ENCODE assay signal across 9 mouse cellular contexts in the genomic region with DNA sequence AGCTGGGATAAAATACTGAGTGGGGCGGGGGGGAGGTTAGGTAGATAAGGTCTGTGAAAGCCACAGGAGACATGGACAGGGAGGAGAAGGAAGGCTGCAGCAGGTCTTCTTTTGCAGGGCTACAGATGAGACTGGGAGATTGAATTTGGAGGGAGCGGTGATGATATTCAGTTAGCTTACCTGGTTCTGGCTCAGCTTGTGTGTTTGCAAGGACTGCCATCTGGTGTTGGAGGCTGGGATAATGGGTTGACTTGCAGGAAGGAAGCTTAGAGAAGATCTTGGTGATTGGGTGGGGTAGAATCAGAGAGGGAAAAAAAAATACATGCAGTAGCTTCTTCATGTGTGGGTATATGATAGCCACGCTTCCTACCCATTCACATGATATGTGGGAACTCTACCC. TPM values are rescaled to one million over a fixed set of nuclear protein-coding genes. Genes with fewer than 3 reads are reported as not detected.
A peak's percentile ranks its signal among the peaks of the same experiment; 100 is the strongest.
DNase-seq lines count a peak whose midpoint lies in the region; ATAC-seq and TF ChIP-seq lines count a peak whose summit lies in the region.
"Had no signal": no experiment of that assay in that cellular context is flagged by ENCODE, and none has a peak within 500 bp of the region (broad histone marks: within the 10 kb centered on the region; RNA-seq: fewer than 3 reads in every experiment).

No protein-coding gene starts in this region.

- no peaks in the 10 kb centered on the region for H3K4me1 ChIP-seq in heart, adult 2 months (ENCODE audit: control insufficient read depth, insufficient read depth, low read length)
- no peaks in the 10 kb centered on the region for H3K4me1 ChIP-seq in cortical plate, adult 2 months (ENCODE audit: control insufficient read depth, insufficient read depth, low read length)
- H3K4me1 ChIP-seq in intestine, embryonic 16.5 days (ENCODE audit: control insufficient read depth, insufficient read depth, low read length): no peaks in the 10 kb centered on the region
- no peaks in the 10 kb centered on the region for H3K4me1 ChIP-seq in limb, embryonic 10.5 days
- H3K4me1 ChIP-seq: limb, embryonic 15.5 days had no signal

- no peak overlapping the region for H3K4me3 ChIP-seq in heart, adult 2 months
- no peak overlapping the region for H3K4me3 ChIP-seq in cortical plate, adult 2 months (ENCODE audit: insufficient read depth, low read length)
- no peak overlapping the region for H3K4me3 ChIP-seq in intestine, embryonic 16.5 days (ENCODE audit: low read length)
- H3K4me3 ChIP-seq in limb, embryonic 10.5 days: no peak overlapping the region
- H3K4me3 ChIP-seq: limb, embryonic 15.5 days had no signal

- no peak for DNase-seq in heart, adult 2 months
- no peak for DNase-seq in heart, adult 8-10 months (ENCODE audit: low spot score)
- DNase-seq in ES-CJ7 (ENCODE audit: low read depth, low spot score): peak; percentile 80
- DNase-seq in limb, embryonic 10.5 days (ENCODE audit: low spot score): peak; percentile 41
- DNase-seq in ovary, postnatal 14 days (ENCODE audit: low spot score): peak; percentile 31
- no peak for DNase-seq in gastrocnemius, postnatal 4 days (ENCODE audit: low spot score in 2 of 2)

- TF ChIP-seq EP300 in heart, adult 2 months (IDR thresholded peaks at IDR 0.05; ENCODE audit: insufficient read depth, low read depth, low read length): no peak

- peak; percentile 65 for TF ChIP-seq CTCF in heart, adult 2 months (IDR thresholded peaks at IDR 0.05)
- TF ChIP-seq CTCF in cortical plate, adult 2 months (IDR thresholded peaks at IDR 0.05; ENCODE audit: extremely low read depth, insufficient read depth, low read length): peak; percentile 92

- 0 out of 2 replicates have a peak, but pooled peaks have one; percentile 25 for ATAC-seq in intestine, embryonic 16.5 days

- intact Hi-C loops in heart, adult 2 months (cut with DNase I): loop anchor here (1.0 kb wide), 1 partner anchor 35 kb away; no protein-coding TSS in a partner anchor

- no peak for TF ChIP-seq POLR2A in heart, adult 2 months (IDR thresholded peaks at IDR 0.05; ENCODE audit: insufficient read depth, low read depth, low read length)
- TF ChIP-seq POLR2A in cortical plate, adult 2 months (IDR thresholded peaks at IDR 0.05; ENCODE audit: extremely low read depth, insufficient read depth, low read length): no peak

- H3K79me2 ChIP-seq in heart, adult 2 months (replicated peaks; ENCODE audit: control insufficient read depth, insufficient read depth, low read length): no peaks in the 10 kb centered on the region

- no peaks in the 10 kb centered on the region for H3K27me3 ChIP-seq in heart, adult 2 months (ENCODE audit: control insufficient read depth, insufficient read depth, low read length)
- H3K27me3 ChIP-seq in intestine, embryonic 16.5 days (replicated peaks; ENCODE audit: control insufficient read depth, insufficient read depth, low read length): no peaks in the 10 kb centered on the region
- H3K27me3 ChIP-seq in limb, embryonic 10.5 days (ENCODE audit: low read depth, poor library complexity, severe bottlenecking): peaks cover 8% of the 10 kb centered on the region; the same call in 1 of the 2 replicates

- no peak overlapping the region for H3K4me2 ChIP-seq in intestine, embryonic 16.5 days (ENCODE audit: low read depth, low read length)
- H3K4me2 ChIP-seq: limb, embryonic 15.5 days had no signal

- H3K27ac ChIP-seq in heart, adult 2 months: no peak overlapping the region
- H3K27ac ChIP-seq in cortical plate, adult 2 months (ENCODE audit: insufficient read depth, low read length): no peak overlapping the region
- no peak overlapping the region for H3K27ac ChIP-seq in intestine, embryonic 16.5 days (ENCODE audit: low read length)
- no peak overlapping the region for H3K27ac ChIP-seq in limb, embryonic 10.5 days
- H3K27ac ChIP-seq: limb, embryonic 15.5 days had no signal

- H3K36me3 ChIP-seq in heart, adult 2 months (ENCODE audit: control insufficient read depth, insufficient read depth, low read length): no peaks in the 10 kb centered on the region
- no peaks in the 10 kb centered on the region for H3K36me3 ChIP-seq in intestine, embryonic 16.5 days (ENCODE audit: control insufficient read depth, insufficient read depth, low read length)
- H3K36me3 ChIP-seq in limb, embryonic 10.5 days: no peaks in the 10 kb centered on the region
- H3K36me3 ChIP-seq: limb, embryonic 15.5 days had no signal

- WGBS in heart, adult 2 months: 27% methylated on average over 3 of the region's 3 CpGs
- WGBS in intestine, embryonic 16.5 days: 29% methylated on average over 3 of the region's 3 CpGs
- 39% methylated on average over 3 of the region's 3 CpGs for WGBS in limb, embryonic 10.5 days

- H3K9me3 ChIP-seq in intestine, embryonic 16.5 days (ENCODE audit: control insufficient read depth, low read length): no peaks in the 10 kb centered on the region
- no peaks in the 10 kb centered on the region for H3K9me3 ChIP-seq in limb, embryonic 10.5 days (replicated peaks)
- H3K9me3 ChIP-seq: limb, embryonic 15.5 days had no signal

- H3K9ac ChIP-seq in heart, adult 2 months (ENCODE audit: low read depth, low read length): no peak overlapping the region
- H3K9ac ChIP-seq in intestine, embryonic 16.5 days (ENCODE audit: low read depth, low read length): no peak overlapping the region
- H3K9ac ChIP-seq: limb, embryonic 15.5 days had no signal

RNA-seq across cellular contexts. Expression of gene Twistnb, which starts 5.1 kb away (rescaled TPM):
- 1 to 10 TPM; 7.0 to 9.8 TPM for total RNA-seq in heart, adult 2 months (2021)
- 4.5 and 8.1 TPM in 2 replicates for polyA plus RNA-seq in heart, adult 2 months (2012; rRNA removed)
- total RNA-seq in heart, adult 8-10 months (2022): 1 to 10 TPM; 5.6 to 9.5 (median 8.6) TPM
- 5.6 and 5.9 TPM in 2 replicates for polyA plus RNA-seq in cortical plate, adult 2 months (2012; rRNA removed)
- 46.5 and 48.2 TPM in 2 replicates for polyA plus RNA-seq in intestine, embryonic 16.5 days (2015; fragmentation: Nextera tagmentation; extraction: Ambion mirVana)
- 79.1 and 84.9 TPM in 2 replicates for polyA plus RNA-seq in limb, embryonic 10.5 days (2016; fragmentation: Nextera tagmentation; extraction: Ambion mirVana)
- total RNA-seq in gastrocnemius, postnatal 4 days (2021): 10 to 100 TPM; 12.1 to 14.4 TPM

RNA-seq across cellular contexts. Expression of gene Efcab10, which starts 29.7 kb away (rescaled TPM):
- not detected for total RNA-seq in heart, adult 2 months (2021)
- 0.37 TPM in 1 of 2 replicates, not detected in the other for polyA plus RNA-seq in heart, adult 2 months (2012; rRNA removed)
- total RNA-seq in heart, adult 8-10 months (2022): not detected
- 3.4 and 3.5 TPM in 2 replicates for polyA plus RNA-seq in cortical plate, adult 2 months (2012; rRNA removed)
- not detected in 2 replicates for polyA plus RNA-seq in intestine, embryonic 16.5 days (2015; fragmentation: Nextera tagmentation; extraction: Ambion mirVana)
- polyA plus RNA-seq in limb, embryonic 10.5 days (2016; fragmentation: Nextera tagmentation; extraction: Ambion mirVana): 0.39 and 0.83 TPM in 2 replicates
- total RNA-seq in gastrocnemius, postnatal 4 days (2021): not detected
- polyA plus RNA-seq: limb, embryonic 15.5 days had no signal

Comparison
In these comparisons a context has a peak if more than half of its experiments do, and no peak if none do; other contexts are left out.
1. DNase-seq: peak in ES-CJ7 (single experiment), limb, embryonic 10.5 days (single experiment) and ovary, postnatal 14 days (single experiment); none in heart, adult 2 months (0 of 2), heart, adult 8-10 months (single experiment) and gastrocnemius, postnatal 4 days (0 of 2).